Mouse (Mus musculus) spleen, postnatal 4 days (tissue): ENCODE measurements around the gene Gm11168.
"Not testable (repeated sequence)": the region's sequence is repeated elsewhere in the genome, so short reads cannot be mapped to it uniquely, and the experiment has no call there.

ENCODE experiments used
- DNase-seq, 2 experiments: peaks; one replicate each; pipeline ENCODE4 v3.0.0; 2022; ENCODE audit warnings: low spot score in 2 of 2

The Gm11168 gene

GRCm38 (mm10) chr9:3002794-3003396 lies at the start of gene Gm11168:
Gene Gm11168 (plus strand): TSS chr9:3003346.
- peak; percentile 68 to 72 for DNase-seq

- DNase-seq, result peak; percentile 38 to 64
Measured at GRCm38 (mm10) chr9:3000445-3000972, 2.6 kb upstream of the Gm11168 start, which contains the start of gene Gm10722. Gene Gm10722 (plus strand): TSS chr9:3000922.

DNA sequence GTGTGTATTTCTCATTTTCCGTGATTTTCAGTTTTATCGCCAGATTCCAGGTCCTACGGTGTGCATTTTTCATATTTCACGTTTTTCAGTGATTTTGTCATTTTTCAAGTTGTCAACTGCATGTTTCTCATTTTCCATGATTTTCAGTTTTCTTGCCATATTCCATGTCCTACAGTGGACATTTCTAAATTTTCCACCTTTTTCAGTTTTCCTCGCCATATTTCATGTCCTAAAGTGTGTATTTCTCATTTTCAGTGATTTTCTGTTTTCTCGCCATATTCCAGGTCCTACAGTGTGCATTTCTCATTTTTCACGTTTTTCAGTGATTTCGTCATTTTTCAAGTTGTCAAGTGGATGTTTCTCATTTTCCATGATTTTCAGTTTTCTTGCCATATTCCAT lies 2.1 kb upstream of the Gm11168 start:
- DNase-seq, result peak; percentile 75 to 84

DNA sequence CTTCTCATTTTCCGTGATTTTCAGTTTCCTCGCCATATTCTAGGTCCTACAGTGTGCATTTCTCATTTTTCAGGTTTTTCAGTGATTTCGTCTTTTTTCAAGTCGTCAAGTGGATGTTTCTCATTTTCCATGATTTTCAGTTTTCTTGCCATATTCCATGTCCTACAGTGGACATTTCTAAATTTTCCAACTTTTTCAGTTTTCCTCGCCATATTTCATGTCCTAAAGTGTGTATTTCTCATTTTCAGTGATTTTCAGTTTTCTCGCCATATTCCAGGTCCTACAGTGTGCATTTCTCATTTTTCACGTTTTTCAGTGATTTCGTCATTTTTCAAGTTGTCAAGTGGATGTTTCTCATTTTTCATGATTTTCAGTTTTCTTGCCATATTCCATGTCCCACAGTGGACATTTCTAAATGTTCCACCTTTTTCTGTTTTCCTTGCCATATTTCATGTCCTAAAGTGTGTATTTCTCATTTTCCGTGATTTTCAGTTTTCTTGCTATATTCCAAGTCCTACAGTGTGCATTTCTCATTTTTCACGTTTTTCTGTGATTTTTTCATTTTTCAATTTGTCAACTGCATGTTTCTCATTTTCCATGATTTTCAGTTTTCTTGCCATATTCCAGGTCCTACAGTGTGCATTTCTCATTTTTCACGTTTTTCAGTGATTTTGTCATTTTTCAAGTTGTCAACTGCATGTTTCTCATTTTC lies 1.0 kb upstream of the Gm11168 start:
- peak; percentile 100 for DNase-seq

- DNase-seq, result not testable (repeated sequence)
Measured at GRCm38 (mm10) chr9:3006179-3006578, 3.0 kb downstream of the Gm11168 start.

DNA sequence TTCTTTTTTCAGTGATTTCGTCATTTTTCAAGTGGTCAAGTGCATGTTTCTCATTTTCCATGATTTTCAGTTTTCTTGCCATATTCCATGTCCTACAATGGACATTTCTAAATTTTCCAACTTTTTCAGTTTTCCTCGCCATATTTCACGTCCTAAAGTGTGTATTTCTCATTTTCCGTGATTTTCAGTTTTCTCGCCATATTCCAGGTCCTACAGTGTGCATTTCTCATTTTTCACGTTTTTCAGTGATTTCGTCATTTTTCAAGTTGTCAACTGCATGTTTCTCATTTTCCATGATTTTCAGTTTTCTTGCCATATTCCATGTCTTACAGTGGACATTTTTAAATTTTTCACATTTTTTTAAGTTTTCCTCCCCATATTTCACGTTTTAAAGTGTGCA lies 3.5 kb downstream of the Gm11168 start:
- DNase-seq, result peak; percentile 89 to 98

DNA sequence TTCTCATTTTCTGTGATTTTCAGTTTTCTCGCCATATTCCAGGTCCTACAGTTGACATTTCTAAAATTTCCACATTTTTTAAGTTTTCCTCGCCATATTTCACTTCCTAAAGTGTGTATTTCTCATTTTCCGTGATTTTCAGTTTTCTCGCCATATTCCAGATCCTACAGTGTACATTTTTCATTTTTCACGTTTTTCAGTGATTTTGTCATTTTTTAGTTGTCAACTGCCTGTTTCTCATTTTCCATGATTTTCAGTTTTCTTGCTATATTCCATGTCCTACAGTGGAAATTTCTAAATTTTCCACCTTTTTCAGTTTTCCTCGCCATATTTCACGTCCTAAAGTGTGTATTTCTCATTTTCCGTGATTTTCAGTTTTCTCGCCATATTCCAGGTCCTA lies 4.1 kb downstream of the Gm11168 start:
- peak in 1 of 2 experiments; percentile 30 for DNase-seq

- DNase-seq, result not testable (repeated sequence)
Measured at GRCm38 (mm10) chr9:3009331-3009730, 6.2 kb downstream of the Gm11168 start.

GRCm38 (mm10) chr9:3012054-3012621 lies 9.0 kb downstream of the Gm11168 start:
- DNase-seq, result not testable (repeated sequence)

DNA sequence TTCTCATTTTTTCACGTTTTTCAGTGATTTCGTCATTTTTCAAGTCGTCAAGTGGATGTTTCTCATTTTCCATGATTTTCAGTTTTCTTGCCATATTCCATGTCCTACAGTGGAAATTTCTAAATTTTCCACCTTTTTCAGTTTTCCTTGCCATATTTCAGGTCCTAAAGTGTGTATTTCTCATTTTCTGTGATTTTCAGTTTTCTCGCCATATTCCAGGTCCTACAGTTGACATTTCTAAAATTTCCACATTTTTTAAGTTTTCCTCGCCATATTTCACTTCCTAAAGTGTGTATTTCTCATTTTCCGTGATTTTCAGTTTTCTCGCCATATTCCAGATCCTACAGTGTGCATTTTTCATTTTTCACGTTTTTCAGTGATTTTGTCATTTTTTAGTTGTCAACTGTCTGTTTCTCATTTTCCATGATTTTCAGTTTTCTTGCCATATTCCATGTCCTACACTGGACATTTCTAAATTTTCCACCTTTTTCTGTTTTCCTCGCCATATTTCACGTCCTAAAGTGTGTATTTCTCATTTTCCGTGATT lies 9.7 kb downstream of the Gm11168 start, which contains the start of gene Gm10721:
TSS of gene Gm10721 (plus strand) at position 408 of the 547 bp plus-strand sequence.
- not testable (repeated sequence) for DNase-seq

DNA sequence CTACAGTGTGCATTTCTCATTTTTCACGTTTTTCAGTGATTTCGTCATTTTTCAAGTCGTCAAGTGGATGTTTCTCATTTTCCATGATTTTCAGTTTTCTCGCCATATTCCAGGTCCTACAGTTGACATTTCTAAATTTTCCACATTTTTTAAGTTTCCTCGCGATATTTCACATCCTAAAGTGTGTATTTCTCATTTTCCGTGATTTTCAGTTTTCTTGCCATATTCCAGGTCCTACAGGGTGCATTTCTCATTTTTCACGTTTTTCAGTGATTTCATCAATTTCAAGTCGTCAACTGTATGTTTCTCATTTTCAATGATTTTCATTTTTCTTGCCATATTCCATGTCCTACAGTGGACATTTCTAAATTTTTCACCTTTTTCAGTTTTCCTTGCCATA lies 12.2 kb downstream of the Gm11168 start, which contains the start of gene Gm10720:
TSS of gene Gm10720 (plus strand) at position 301 of the 400 bp plus-strand sequence.
- not testable (repeated sequence) for DNase-seq

GRCm38 (mm10) chr9:3015896-3016295 lies 12.8 kb downstream of the Gm11168 start:
- peak; percentile 67 to 68 for DNase-seq

DNA sequence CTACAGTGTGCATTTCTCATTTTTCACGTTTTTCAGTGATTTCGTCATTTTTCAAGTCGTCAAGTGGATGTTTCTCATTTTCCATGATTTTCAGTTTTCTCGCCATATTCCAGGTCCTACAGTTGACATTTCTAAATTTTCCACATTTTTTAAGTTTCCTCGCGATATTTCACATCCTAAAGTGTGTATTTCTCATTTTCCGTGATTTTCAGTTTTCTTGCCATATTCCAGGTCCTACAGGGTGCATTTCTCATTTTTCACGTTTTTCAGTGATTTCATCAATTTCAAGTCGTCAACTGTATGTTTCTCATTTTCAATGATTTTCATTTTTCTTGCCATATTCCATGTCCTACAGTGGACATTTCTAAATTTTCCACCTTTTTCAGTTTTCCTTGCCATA lies 14.0 kb downstream of the Gm11168 start, which contains the start of gene Gm10719:
TSS of gene Gm10719 (plus strand) at position 301 of the 400 bp plus-strand sequence.
- DNase-seq, result not testable (repeated sequence)

DNA sequence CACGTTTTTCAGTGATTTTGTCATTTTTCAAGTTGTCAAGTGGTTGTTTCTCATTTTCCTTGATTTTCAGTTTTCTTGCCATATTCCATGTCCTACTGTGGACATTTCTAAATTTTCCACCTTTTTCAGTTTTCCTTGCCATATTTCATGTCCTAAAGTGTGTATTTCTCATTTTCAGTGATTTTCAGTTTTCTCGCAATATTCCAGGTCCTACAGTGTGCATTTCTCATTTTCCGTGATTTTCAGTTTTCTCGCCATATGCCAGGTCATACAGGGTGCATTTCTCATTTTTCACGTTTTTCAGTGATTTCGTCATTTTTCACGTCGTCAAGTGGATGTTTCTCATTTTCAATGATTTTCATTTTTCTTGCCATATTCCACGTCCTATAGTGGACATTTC lies 15.8 kb downstream of the Gm11168 start:
- peak; percentile 96 to 100 for DNase-seq

- DNase-seq, result peak; percentile 96 to 99
Measured at GRCm38 (mm10) chr9:3019835-3020727, 16.9 kb downstream of the Gm11168 start.

GRCm38 (mm10) chr9:3022316-3023008 lies 19.3 kb downstream of the Gm11168 start:
- peak; percentile 88 to 95 for DNase-seq

GRCm38 (mm10) chr9:3023312-3023984 lies 20.3 kb downstream of the Gm11168 start, which contains the start of gene Gm10718:
Gene Gm10718 (plus strand): TSS chr9:3023547.
- DNase-seq, result peak; percentile 77 to 82

DNA sequence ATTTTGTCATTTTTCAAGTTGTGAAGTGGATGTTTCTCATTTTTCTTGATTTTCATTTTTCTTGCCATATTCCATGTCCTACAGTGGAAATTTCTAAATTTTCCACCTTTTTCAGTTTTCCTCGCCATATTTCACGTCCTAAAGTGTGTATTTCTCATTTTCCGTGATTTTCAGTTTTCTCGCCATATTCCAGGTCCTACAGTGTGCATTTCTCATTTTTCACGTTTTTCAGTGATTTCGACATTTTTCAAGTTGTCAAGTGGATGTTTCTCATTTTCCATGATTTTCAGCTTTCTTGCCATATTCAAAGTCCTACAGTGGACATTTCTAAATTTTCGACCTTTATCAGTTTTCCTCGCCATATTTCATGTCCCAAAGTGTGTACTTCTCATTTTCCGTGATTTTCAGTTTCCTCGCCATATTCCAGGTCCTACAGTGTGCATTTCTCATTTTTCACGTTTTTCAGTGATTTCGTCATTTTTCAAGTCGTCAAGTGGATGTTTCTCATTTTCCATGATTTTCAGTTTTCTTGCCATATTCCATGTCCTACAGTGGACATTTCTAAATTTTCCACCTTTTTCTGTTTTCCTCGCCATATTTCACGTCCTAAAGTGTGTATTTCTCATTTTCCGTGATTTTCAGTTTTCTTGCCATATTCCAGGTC lies 21.0 kb downstream of the Gm11168 start:
- peak; percentile 92 to 98 for DNase-seq

- peak; percentile 88 to 92 for DNase-seq
Measured at GRCm38 (mm10) chr9:3024912-3025467, 21.8 kb downstream of the Gm11168 start, which contains the start of gene Gm10717. Gene Gm10717 (plus strand): TSS chr9:3025417.
